Mouse (Mus musculus): ENCODE data around the gene Kdm6a. TPM values are rescaled to one million over a fixed set of nuclear protein-coding genes. Genes with fewer than 3 reads are reported as not detected.

Kdm6a gene
- total and polyA plus RNA-seq, 3 experiments, result 19.6 to 20.1 TPM; not detected in 1

GRCm38 (mm10) chrX:18161796-18162191 lies 581 bp upstream of the Kdm6a start:
- Histone ChIP-seq H3K27me3 (ENCODE audit: control insufficient read depth in 1 of 2, insufficient read depth in 2 of 2, low read length in 2 of 2) (no peaks in the 10 kb centered on the region), H3K4me3 (ENCODE audit: control insufficient read depth in 1 of 2, insufficient read depth in 1 of 2, low read depth in 2 of 2, low read length in 2 of 2) (peak overlapping the region; percentile 76 to 99), H3K79me2 (ENCODE audit: control insufficient read depth, insufficient read depth, low read length, poor library complexity) (peaks cover 29% of the 10 kb centered on the region), H3K9ac (ENCODE audit: control insufficient read depth, low read depth, low read length, poor library complexity, severe bottlenecking) (peak overlapping the region; percentile 96), H3K27ac (ENCODE audit: control insufficient read depth, low read depth, low read length) (peak overlapping the region; percentile 41), H3K36me3 (ENCODE audit: control insufficient read depth in 1 of 2, insufficient read depth in 2 of 2, low read length in 2 of 2) (peaks cover 0 to 5% of the 10 kb centered on the region in 2 experiments; a peak in 2 of 4 replicates), H3K9me3 (replicated peaks; ENCODE audit: insufficient read depth, low read length) (no peaks in the 10 kb centered on the region), H3K4me1 (ENCODE audit: control insufficient read depth in 1 of 2, insufficient read depth in 2 of 2, low read length in 2 of 2) (peaks cover 5 to 8% of the 10 kb centered on the region in 2 experiments; a peak in 2 of 4 replicates)
- DNase-seq (ENCODE audit: low read depth, low spot score), result no peak
- TF ChIP-seq SMC3 (IDR thresholded peaks at IDR 0.05; ENCODE audit: low read depth, low read length), result 0 out of 2 replicates have a peak, but pooled peaks have one; percentile 3
- TF ChIP-seq NRF1 (IDR thresholded peaks at IDR 0.05; ENCODE audit: insufficient read depth, low read depth, low read length, poor library complexity, severe bottlenecking), result no peak

- Histone ChIP-seq H3K4me3 (ENCODE audit: control insufficient read depth in 1 of 2, insufficient read depth in 1 of 2, low read depth in 2 of 2, low read length in 2 of 2) (peak overlapping the region; percentile 96 to 99), H3K9me3 (replicated peaks; ENCODE audit: insufficient read depth, low read length) (no peaks in the 10 kb centered on the region), H3K27ac (ENCODE audit: control insufficient read depth, low read depth, low read length) (peak overlapping the region; percentile 97), H3K36me3 (ENCODE audit: control insufficient read depth in 1 of 2, insufficient read depth in 2 of 2, low read length in 2 of 2) (peaks cover 6 to 13% of the 10 kb centered on the region in 2 experiments; a peak in 3 of 4 replicates), H3K4me1 (ENCODE audit: control insufficient read depth in 1 of 2, insufficient read depth in 2 of 2, low read length in 2 of 2) (peaks cover 8 to 10% of the 10 kb centered on the region in 2 experiments; a peak in 3 of 4 replicates), H3K27me3 (ENCODE audit: control insufficient read depth in 1 of 2, insufficient read depth in 2 of 2, low read length in 2 of 2) (no peaks in the 10 kb centered on the region), H3K9ac (ENCODE audit: control insufficient read depth, low read depth, low read length, poor library complexity, severe bottlenecking) (peak overlapping the region; percentile 99), H3K79me2 (ENCODE audit: control insufficient read depth, insufficient read depth, low read length, poor library complexity) (peaks cover 36% of the 10 kb centered on the region)
- TF ChIP-seq BHLHE40 (IDR thresholded peaks at IDR 0.05; ENCODE audit: borderline replicate concordance, low read depth, low read length) (no peak), MAZ (IDR thresholded peaks at IDR 0.05; ENCODE audit: low read depth, low read length) (no peak), USF1 (IDR thresholded peaks at IDR 0.05; ENCODE audit: low read depth, low read length) (no peak), ZNF384 (IDR thresholded peaks at IDR 0.05; ENCODE audit: low read depth, low read length) (no peak), ELF1 (IDR thresholded peaks at IDR 0.05; ENCODE audit: low read depth, low read length) (no peak), MYB (IDR thresholded peaks at IDR 0.05; ENCODE audit: low read depth, low read length) (no peak), ZC3H11A (IDR thresholded peaks at IDR 0.05; ENCODE audit: low read depth, low read length) (no peak), USF2 (IDR thresholded peaks at IDR 0.05; ENCODE audit: borderline replicate concordance in 1 of 2, insufficient read depth in 1 of 2, low read depth in 1 of 2, low read length in 2 of 2) (no peak), NRF1 (IDR thresholded peaks at IDR 0.05; ENCODE audit: insufficient read depth, low read depth, low read length, poor library complexity, severe bottlenecking) (no peak), POLR2A (IDR thresholded peaks at IDR 0.05; ENCODE audit: control insufficient read depth in 1 of 2, insufficient read depth in 1 of 2, low read depth in 1 of 2, low read length in 2 of 2, poor library complexity in 1 of 2) (peak; percentile 23 to 49; a peak in 2 of 4 replicates), UBTF (IDR thresholded peaks at IDR 0.05; ENCODE audit: borderline replicate concordance, insufficient read depth, low read depth, low read length) (peak; percentile 55; the same call in 1 of the 2 replicates), MAX (IDR thresholded peaks at IDR 0.05; ENCODE audit: low read length) (no peak), NELFE (IDR thresholded peaks at IDR 0.05; ENCODE audit: low read depth, low read length) (no peak; the same call in 1 of the 2 replicates), SMC3 (IDR thresholded peaks at IDR 0.05; ENCODE audit: low read depth, low read length) (no peak), MYC (IDR thresholded peaks at IDR 0.05; ENCODE audit: low read depth, low read length) (no peak), CTCF (IDR thresholded peaks at IDR 0.05 in 2 of 3, conservative IDR thresholded peaks at IDR 0.05 in 1 of 3; ENCODE audit: control insufficient read depth in 1 of 3, insufficient read depth in 1 of 3, low read depth in 2 of 3, low read length in 3 of 3, poor library complexity in 1 of 3, severe bottlenecking in 1 of 3) (no peak), HCFC1 (IDR thresholded peaks at IDR 0.05; ENCODE audit: low read depth, low read length) (no peak), E2F4 (IDR thresholded peaks at IDR 0.05; ENCODE audit: borderline replicate concordance, low read depth, low read length) (no peak), CHD2 (IDR thresholded peaks at IDR 0.05; ENCODE audit: low read length) (no peak), MEF2A (IDR thresholded peaks at IDR 0.05; ENCODE audit: extremely low read depth, insufficient replicate concordance, low read depth, low read length, poor library complexity, severe bottlenecking) (no peak), POLR2AphosphoS2 (IDR thresholded peaks at IDR 0.05; ENCODE audit: low read length) (0 out of 2 replicates have a peak, but pooled peaks have one; percentile 11), KAT2A (conservative IDR thresholded peaks at IDR 0.05; ENCODE audit: low read depth, low read length) (no peak)
- DNase-seq (ENCODE audit: low read depth, low spot score), result no peak
Observed at GRCm38 (mm10) chrX:18162861-18163731, 721 bp downstream of the Kdm6a start.

All from MEL (cell line).